Mouse (Mus musculus) liver, embryonic 14.5 days (tissue): ENCODE data around the gene Wfdc21.

Experiments used
- CTCF ChIP-seq: IDR thresholded peaks from 2 replicates; pipeline ENCODE4 v1.5.1; 2016; ENCODE audit warnings: antibody characterized with exemption, low read depth, control low read depth
- EP300 ChIP-seq: IDR thresholded peaks from 2 replicates; pipeline ENCODE4 v1.6.1; 2016; ENCODE audit warnings: antibody characterized with exemption, low read depth

DNA sequence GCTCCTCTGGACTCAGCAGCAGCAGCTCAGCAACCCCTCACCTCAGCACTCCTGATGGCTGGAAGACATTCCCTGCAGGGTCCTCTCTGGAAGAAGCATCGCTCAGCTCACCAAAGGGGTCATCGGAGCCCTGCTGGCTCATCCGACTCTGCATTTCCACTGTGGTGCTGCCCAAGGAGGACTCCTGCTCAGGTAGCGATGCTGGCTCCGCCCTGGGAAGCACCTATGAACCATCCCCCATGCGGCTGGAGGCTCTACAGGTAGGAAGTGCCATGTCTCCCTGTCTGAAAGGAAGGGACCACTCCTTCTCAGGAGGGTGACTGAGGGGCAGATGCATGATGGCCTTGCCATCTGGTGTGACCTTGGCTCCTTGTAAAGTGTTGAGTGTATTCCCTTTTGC, 25.6 kb downstream of the Wfdc21 start:
- TF ChIP-seq CTCF = no peak
- no peak for TF ChIP-seq EP300
